Mouse (Mus musculus): ENCODE results near the gene Gm20425. TPM values are rescaled to one million over a fixed set of nuclear protein-coding genes. Genes with fewer than 3 reads are reported as not detected.

Gm20425 gene
- total and polyA plus RNA-seq, 3 experiments: not detected

- Histone ChIP-seq H3K9me3 (replicated peaks; ENCODE audit: low read length) (no peaks in the 10 kb centered on the region), H3K4me2 (ENCODE audit: insufficient read depth, low read depth, poor library complexity, severe bottlenecking) (peak overlapping the region; percentile 4), H3K27me3 (replicated peaks) (peaks cover 9% of the 10 kb centered on the region), H3K36me3 (replicated peaks in 1 of 2; ENCODE audit: control insufficient read depth in 1 of 2, insufficient read depth in 1 of 2, low read length in 1 of 2) (no peaks in the 10 kb centered on the region), H3K27ac (ENCODE audit: insufficient read depth, low read depth) (no peak overlapping the region), H3K4me3 (replicated peaks in 1 of 3; ENCODE audit: low read depth in 2 of 3, low read length in 2 of 3, poor library complexity in 1 of 3) (no peak overlapping the region), H3K4me1 (ENCODE audit: control insufficient read depth in 1 of 2, insufficient read depth in 2 of 2) (0 out of 4 replicates have a peak, but pooled peaks cover 2 to 3% of the 10 kb centered on the region in 2 experiments), H3K9ac (ENCODE audit: insufficient read depth, low read depth) (no peak overlapping the region), H3K79me2 (replicated peaks; ENCODE audit: control insufficient read depth, extremely low read depth, insufficient read depth, poor library complexity, severe bottlenecking) (no peaks in the 10 kb centered on the region)
- no peak for TF ChIP-seq JUN (IDR thresholded peaks at IDR 0.05; ENCODE audit: insufficient read depth, low read depth, low read length)
- peak; percentile 46 for TF ChIP-seq POLR2A (IDR thresholded peaks at IDR 0.05; ENCODE audit: low read depth, low read length)
- TF ChIP-seq ELF1 (IDR thresholded peaks at IDR 0.05; ENCODE audit: low read depth, low read length): 0 out of 2 replicates have a peak, but pooled peaks have one; percentile 12
- dilution Hi-C loops (cut with MboI; ENCODE audit: extremely low pct_ligation_motif_present, extremely low pct_unique_long_range_greater_than_20kb, low sequenced_read_pairs): no loop called here
- in situ Hi-C loops (cut with MboI; ENCODE audit: low pct_ligation_motif_present, low pct_unique_long_range_greater_than_20kb, low sequenced_read_pairs): no loop called here
- DNase-seq (ENCODE audit: extremely low read depth): no peak
These were observed 49.1 kb downstream of the Gm20425 start for GRCm38 (mm10) chr9:103180807-103181565.

DNA sequence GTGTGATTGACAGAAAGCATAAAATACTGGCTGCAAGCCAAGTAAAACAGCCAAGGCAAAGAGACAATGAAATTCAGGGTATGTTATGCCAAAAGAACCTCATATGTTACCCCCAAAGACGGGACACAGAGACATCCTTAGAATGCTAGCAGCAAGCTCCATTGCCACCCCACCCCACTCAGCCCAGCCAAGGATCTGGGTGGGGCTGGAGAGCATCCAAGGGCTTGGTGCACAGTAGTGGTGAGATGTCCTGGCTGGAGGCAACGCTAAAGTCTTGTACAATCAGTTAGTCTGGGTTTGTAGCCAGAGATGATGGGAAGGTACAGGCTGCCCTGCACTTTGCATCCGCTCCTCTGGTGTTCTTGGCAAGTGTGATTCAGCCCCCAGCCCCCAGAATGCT, 49.8 kb downstream of the Gm20425 start:
- H3K27ac ChIP-seq (ENCODE audit: insufficient read depth, low read depth): no peak overlapping the region
- dilution Hi-C loops (cut with MboI; ENCODE audit: extremely low pct_ligation_motif_present, extremely low pct_unique_long_range_greater_than_20kb, low sequenced_read_pairs) (no loop called here), in situ Hi-C loops (cut with MboI; ENCODE audit: low pct_ligation_motif_present, low pct_unique_long_range_greater_than_20kb, low sequenced_read_pairs) (no loop called here)
- no peak overlapping the region for H3K4me2 ChIP-seq (ENCODE audit: insufficient read depth, low read depth, poor library complexity, severe bottlenecking)
- TF ChIP-seq RAD21 (IDR thresholded peaks at IDR 0.05; ENCODE audit: low read depth, low read length) (no peak), MAFK (IDR thresholded peaks at IDR 0.05; ENCODE audit: insufficient replicate concordance, low read length) (no peak), RCOR1 (conservative IDR thresholded peaks at IDR 0.05; ENCODE audit: low read depth, low read length) (no peak)
- H3K4me3 ChIP-seq (replicated peaks in 1 of 3; ENCODE audit: low read depth in 2 of 3, low read length in 2 of 3, poor library complexity in 1 of 3): no peak overlapping the region
- H3K9ac ChIP-seq (ENCODE audit: insufficient read depth, low read depth): no peak overlapping the region
- peaks cover 9% of the 10 kb centered on the region for H3K27me3 ChIP-seq (replicated peaks)
- H3K36me3 ChIP-seq (replicated peaks in 1 of 2; ENCODE audit: control insufficient read depth in 1 of 2, insufficient read depth in 1 of 2, low read length in 1 of 2): no peaks in the 10 kb centered on the region
- 0 out of 4 replicates have a peak, but pooled peaks cover 3% of the 10 kb centered on the region in 2 experiments for H3K4me1 ChIP-seq (ENCODE audit: control insufficient read depth in 1 of 2, insufficient read depth in 2 of 2)
- H3K79me2 ChIP-seq (replicated peaks; ENCODE audit: control insufficient read depth, extremely low read depth, insufficient read depth, poor library complexity, severe bottlenecking): no peaks in the 10 kb centered on the region
- DNase-seq (ENCODE audit: extremely low read depth): no peak
- H3K9me3 ChIP-seq (replicated peaks; ENCODE audit: low read length): no peaks in the 10 kb centered on the region

GRCm38 (mm10) chr9:103175692-103176091, 54.4 kb downstream of the Gm20425 start:
- Histone ChIP-seq H3K4me1 (ENCODE audit: control insufficient read depth in 1 of 2, insufficient read depth in 2 of 2) (0 out of 4 replicates have a peak, but pooled peaks cover 0 to 6% of the 10 kb centered on the region in 2 experiments), H3K27ac (ENCODE audit: insufficient read depth, low read depth) (no peak overlapping the region), H3K79me2 (replicated peaks; ENCODE audit: control insufficient read depth, extremely low read depth, insufficient read depth, poor library complexity, severe bottlenecking) (no peaks in the 10 kb centered on the region), H3K4me3 (replicated peaks in 1 of 3; ENCODE audit: low read depth in 2 of 3, low read length in 2 of 3, poor library complexity in 1 of 3) (no peak overlapping the region), H3K9me3 (replicated peaks; ENCODE audit: low read length) (no peaks in the 10 kb centered on the region), H3K27me3 (replicated peaks) (peaks cover 25% of the 10 kb centered on the region), H3K36me3 (replicated peaks in 1 of 2; ENCODE audit: control insufficient read depth in 1 of 2, insufficient read depth in 1 of 2, low read length in 1 of 2) (no peaks in the 10 kb centered on the region), H3K4me2 (ENCODE audit: insufficient read depth, low read depth, poor library complexity, severe bottlenecking) (no peak overlapping the region), H3K9ac (ENCODE audit: insufficient read depth, low read depth) (no peak overlapping the region)
- in situ Hi-C loops (cut with MboI; ENCODE audit: low pct_ligation_motif_present, low pct_unique_long_range_greater_than_20kb, low sequenced_read_pairs) (loop anchor here (5.0 kb wide), 1 partner anchor 83 kb away; no protein-coding TSS in a partner anchor), dilution Hi-C loops (cut with MboI; ENCODE audit: extremely low pct_ligation_motif_present, extremely low pct_unique_long_range_greater_than_20kb, low sequenced_read_pairs) (no loop called here)
- no peak for DNase-seq (ENCODE audit: extremely low read depth)
- no peak for TF ChIP-seq TBP (conservative IDR thresholded peaks at IDR 0.05; ENCODE audit: low read depth, low read length)
- TF ChIP-seq NELFE (IDR thresholded peaks at IDR 0.05; ENCODE audit: low read depth, low read length): no peak
- TF ChIP-seq RAD21 (IDR thresholded peaks at IDR 0.05; ENCODE audit: low read depth, low read length): peak; percentile 59
- TF ChIP-seq CTCF (conservative IDR thresholded peaks at IDR 0.05 in 1 of 2, IDR thresholded peaks at IDR 0.05 in 1 of 2; ENCODE audit: low read depth in 2 of 2, low read length in 2 of 2): peak in 1 of 2 experiments; percentile 66; a peak in 2 of 4 replicates
- TF ChIP-seq SMC3 (IDR thresholded peaks at IDR 0.05; ENCODE audit: low read depth, low read length): peak; percentile 55
- no peak for TF ChIP-seq CHD1 (IDR thresholded peaks at IDR 0.05; ENCODE audit: low read depth, low read length)
